Mouse (Mus musculus) limb, embryonic 15.5 days (tissue): ENCODE measurements around the gene Tep1. TPM values are rescaled to one million over a fixed set of nuclear protein-coding genes. Genes with fewer than 3 reads are reported as not detected.

Source experiments
- ATAC-seq: fragments of 200-750 bp; cut with Nextera tagmentation; 2 replicates; pipeline ENCODE4 v1.8.0; 2017; ENCODE audit warnings: low read depth, moderate TSS enrichment; ENCODE audit not compliant: insufficient number of reproducible peaks, low FRiP score, low TSS enrichment
- H3K27ac ChIP-seq: fragments of 300-500 bp; sonication (generic); 2 replicates; pipeline ENCODE4 v1.5.1; 2015; ENCODE audit warnings: moderate library complexity, mild to moderate bottlenecking, inconsistent platforms
- H3K27me3 ChIP-seq: fragments of 300-500 bp; sonication (generic); 2 replicates; pipeline ENCODE4 v1.6.1; 2015; ENCODE audit warnings: inconsistent platforms
- H3K36me3 ChIP-seq: fragments of 300-500 bp; sonication (generic); 2 replicates; pipeline ENCODE4 v1.6.1; 2015; ENCODE audit warnings: inconsistent platforms
- H3K4me1 ChIP-seq: fragments of 300-500 bp; sonication (generic); 2 replicates; pipeline ENCODE4 v1.6.1; 2015; ENCODE audit warnings: inconsistent platforms
- H3K4me2 ChIP-seq: fragments of 300-500 bp; sonication (generic); 2 replicates; pipeline ENCODE4 v1.6.1; 2015; ENCODE audit warnings: mild to moderate bottlenecking, inconsistent platforms
- H3K4me3 ChIP-seq: fragments of 300-500 bp; sonication (generic); 2 replicates; pipeline ENCODE4 v1.5.1; 2015; ENCODE audit warnings: mild to moderate bottlenecking, inconsistent platforms
- H3K9ac ChIP-seq: fragments of 300-500 bp; sonication (generic); 2 replicates; pipeline ENCODE4 v1.6.1; 2015; ENCODE audit warnings: inconsistent platforms
- H3K9me3 ChIP-seq: fragments of 300-500 bp; sonication (generic); 2 replicates; pipeline ENCODE4 v1.6.1; 2016; ENCODE audit warnings: inconsistent platforms
- WGBS: fragments of 180-500 bp; shearing (Covaris S2); methylation state at CpG from one replicate; pipeline ENCODE4 v1.1.7; 2015; 5-methylcytosine and 5-hydroxymethylcytosine counted together
- polyA plus RNA-seq: library from polyadenylated mRNA; unstranded; fragments of >200 nt; fragmentation: Nextera tagmentation; extraction: Ambion mirVana; gene quantifications from 2 replicates; pipeline ENCODE4 v1.2.1, GENCODE M21; 2015

Tep1 gene
- polyA plus RNA-seq, 1 experiment from 2014 or later: 5.0 TPM

- Histone ChIP-seq H3K4me3 (no peak overlapping the region), H3K4me1 (peaks cover 6% of the 10 kb centered on the region), H3K9ac (no peak overlapping the region), H3K27ac (no peak overlapping the region), H3K36me3 (peaks cover 24% of the 10 kb centered on the region), H3K4me2 (no peak overlapping the region), H3K9me3 (no peaks in the 10 kb centered on the region), H3K27me3 (no peaks in the 10 kb centered on the region)
- 94% methylated on average over 3 of the region's 3 CpGs for WGBS
- no peak for ATAC-seq
Observed at GRCm38 (mm10) chr14:50782166-50782565, 88.2 kb downstream of the Tep1 start.

Other genes starting within 250 kb of the Tep1 start
- not detected in 2 replicates for gene Olfr745, start 231.2 kb downstream of the Tep1 start, polyA plus RNA-seq
- not detected in 2 replicates for gene Olfr746, start 223.5 kb downstream of the Tep1 start, polyA plus RNA-seq
- gene Olfr747, start 177.4 kb downstream of the Tep1 start, polyA plus RNA-seq: not detected in 2 replicates
- not detected in 2 replicates for gene Olfr748, start 163.2 kb downstream of the Tep1 start, polyA plus RNA-seq
- not detected in 2 replicates for gene Olfr749, start 125.5 kb downstream of the Tep1 start, polyA plus RNA-seq
- 59.8 and 63.1 TPM in 2 replicates for gene Ttc5, start 85.0 kb downstream of the Tep1 start, polyA plus RNA-seq
- gene Ccnb1ip1, start 62.8 kb downstream of the Tep1 start, polyA plus RNA-seq: not detected in 2 replicates
- 52.0 and 52.3 TPM in 2 replicates for gene Parp2, start 62.7 kb downstream of the Tep1 start, polyA plus RNA-seq
- 0.10 and 0.12 TPM in 2 replicates for gene Klhl33, start 26.9 kb upstream of the Tep1 start, polyA plus RNA-seq
- gene Osgep, start 54.3 kb upstream of the Tep1 start, polyA plus RNA-seq: 145 and 148 TPM in 2 replicates
- 188 TPM in 2 replicates for gene Apex1, start 54.4 kb upstream of the Tep1 start, polyA plus RNA-seq
- gene Pip4p1, start 60.3 kb upstream of the Tep1 start, polyA plus RNA-seq: 45.3 and 56.0 TPM in 2 replicates
- gene Pnp, start 60.5 kb upstream of the Tep1 start, polyA plus RNA-seq: 52.0 and 54.8 TPM in 2 replicates
- gene Gm49342, start 74.0 kb upstream of the Tep1 start, polyA plus RNA-seq: not detected in 2 replicates
- 0.31 and 0.54 TPM in 2 replicates for gene Pnp2, start 85.4 kb upstream of the Tep1 start, polyA plus RNA-seq
- gene Rnase10, start 137.2 kb upstream of the Tep1 start, polyA plus RNA-seq: 0.09 and 0.22 TPM in 2 replicates
- not detected in 2 replicates for gene Rnase9, start 171.3 kb upstream of the Tep1 start, polyA plus RNA-seq
- not detected in 2 replicates for gene Rnase11, start 179.6 kb upstream of the Tep1 start, polyA plus RNA-seq
- not detected in 2 replicates for gene Rnase12, start 187.1 kb upstream of the Tep1 start, polyA plus RNA-seq
- gene Olfr750, start 203.9 kb upstream of the Tep1 start, polyA plus RNA-seq: not detected in 2 replicates
- 68.6 and 83.1 TPM in 2 replicates for gene Rnase4, start 220.5 kb upstream of the Tep1 start, polyA plus RNA-seq
- gene Ang, start 220.6 kb upstream of the Tep1 start, polyA plus RNA-seq: 10.1 and 10.5 TPM in 2 replicates
- gene Eddm3b, start 243.9 kb upstream of the Tep1 start, polyA plus RNA-seq: not detected in 2 replicates